Mouse (Mus musculus): ENCODE data around the gene Zfp292. TPM values are rescaled to one million over a fixed set of nuclear protein-coding genes. Genes with fewer than 3 reads are reported as not detected.
A peak's percentile ranks its signal among the peaks of the same experiment; 100 is the strongest.

The Zfp292 gene
- polyA plus RNA-seq, 1 experiment from 2014 or later: 8.0 TPM

DNA sequence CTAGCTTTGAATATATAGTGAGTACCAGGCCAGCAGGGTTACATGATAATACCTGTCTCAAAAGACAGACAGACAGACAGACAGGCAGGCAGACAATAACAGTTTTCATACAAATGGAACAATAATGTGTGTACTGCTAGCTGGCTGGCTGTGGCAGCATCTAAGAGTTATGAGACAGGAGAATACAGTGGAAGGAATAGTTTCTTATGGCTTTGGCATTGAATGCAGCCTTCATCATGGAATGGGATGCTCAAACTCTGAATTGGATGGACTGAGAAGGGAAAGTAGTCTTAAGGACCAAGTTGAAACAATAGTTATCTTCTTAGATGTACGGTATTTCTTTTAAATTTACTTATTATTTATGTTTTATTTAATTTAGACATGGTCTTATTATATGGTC is 16.6 kb upstream of the Zfp292 start:
- Histone ChIP-seq H3K4me2 (replicated peaks; ENCODE audit: low read depth) (no peak overlapping the region), H3K9ac (ENCODE audit: low read depth, low read length) (no peak overlapping the region), H3K27me3 (replicated peaks; ENCODE audit: control insufficient read depth, insufficient read depth, low read length) (no peaks in the 10 kb centered on the region), H3K9me3 (ENCODE audit: control insufficient read depth) (no peaks in the 10 kb centered on the region), H3K4me3 (ENCODE audit: low read depth, low read length) (no peak overlapping the region), H3K4me1 (replicated peaks; ENCODE audit: control insufficient read depth, insufficient read depth, low read length) (no peaks in the 10 kb centered on the region), H3K27ac (ENCODE audit: low read depth, low read length) (no peak overlapping the region), H3K36me3 (ENCODE audit: control insufficient read depth, insufficient read depth) (no peaks in the 10 kb centered on the region)
- ATAC-seq: no peak
- WGBS: 95% methylated on average over 1 of the region's 1 CpGs
- no peak for TF ChIP-seq CTCF (IDR thresholded peaks at IDR 0.05; ENCODE audit: low read depth)

DNA sequence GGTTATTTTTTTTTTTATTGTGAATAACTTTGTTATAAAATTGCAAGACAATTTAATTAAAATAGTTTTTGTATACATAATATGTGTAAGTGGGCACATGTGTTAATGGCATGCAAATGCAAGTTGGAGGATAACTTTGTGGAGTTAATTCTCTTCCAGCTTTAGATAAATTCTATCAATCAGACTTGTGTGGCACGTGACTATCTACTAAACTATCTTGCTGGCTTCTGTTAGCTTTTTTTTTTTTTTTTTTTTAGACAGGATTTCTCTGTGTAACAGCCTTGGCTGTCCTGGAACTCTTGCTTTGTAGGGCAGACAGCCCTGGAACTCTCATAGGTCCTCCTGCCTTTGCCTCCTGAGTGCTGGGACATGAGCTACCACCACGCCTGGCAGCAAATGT is 15.7 kb upstream of the Zfp292 start:
- no peak overlapping the region for H3K4me3 ChIP-seq (ENCODE audit: low read depth, low read length)
- ATAC-seq: no peak
- no peak overlapping the region for H3K27ac ChIP-seq (ENCODE audit: low read depth, low read length)
- H3K9ac ChIP-seq (ENCODE audit: low read depth, low read length): no peak overlapping the region
- 55% methylated on average over 2 of the region's 2 CpGs for WGBS
- H3K36me3 ChIP-seq (ENCODE audit: control insufficient read depth, insufficient read depth): no peaks in the 10 kb centered on the region
- H3K27me3 ChIP-seq (replicated peaks; ENCODE audit: control insufficient read depth, insufficient read depth, low read length): no peaks in the 10 kb centered on the region
- TF ChIP-seq CTCF (IDR thresholded peaks at IDR 0.05; ENCODE audit: low read depth): no peak
- no peak overlapping the region for H3K4me2 ChIP-seq (replicated peaks; ENCODE audit: low read depth)
- no peaks in the 10 kb centered on the region for H3K9me3 ChIP-seq (ENCODE audit: control insufficient read depth)
- no peaks in the 10 kb centered on the region for H3K4me1 ChIP-seq (replicated peaks; ENCODE audit: control insufficient read depth, insufficient read depth, low read length)

DNA sequence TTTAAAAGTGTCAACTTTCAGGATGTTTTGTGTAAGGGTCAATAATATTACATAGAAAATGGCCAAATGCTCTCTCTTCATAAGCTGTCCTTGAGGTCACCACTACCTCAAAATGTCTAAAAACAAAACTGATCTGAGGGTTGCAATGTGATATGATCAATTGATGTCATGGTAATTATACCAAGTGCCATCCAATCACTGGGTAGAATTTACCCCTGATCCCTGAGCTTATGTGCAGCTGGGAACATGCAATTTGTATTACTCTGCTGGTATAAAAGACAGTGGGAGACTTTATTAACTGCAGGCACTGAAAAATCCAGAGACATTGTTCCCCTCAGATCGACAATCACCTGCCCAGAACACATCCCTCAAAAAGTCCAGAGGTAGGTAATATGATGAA is 10.7 kb upstream of the Zfp292 start, which contains the start of gene Cga:
TSS of gene Cga (plus strand) at position 301 of the 400 bp plus-strand sequence.
- Histone ChIP-seq H3K9ac (ENCODE audit: low read depth, low read length) (no peak within 1 kb of the TSS), H3K4me2 (replicated peaks; ENCODE audit: low read depth) (no peak within 1 kb of the TSS), H3K27me3 (replicated peaks; ENCODE audit: control insufficient read depth, insufficient read depth, low read length) (no peaks in the 10 kb centered on the region), H3K9me3 (ENCODE audit: control insufficient read depth) (no peaks in the 10 kb centered on the region), H3K36me3 (ENCODE audit: control insufficient read depth, insufficient read depth) (no peaks in the 10 kb centered on the region), H3K4me3 (ENCODE audit: low read depth, low read length) (no peak within 1 kb of the TSS), H3K4me1 (replicated peaks; ENCODE audit: control insufficient read depth, insufficient read depth, low read length) (no peaks in the 10 kb centered on the region), H3K27ac (ENCODE audit: low read depth, low read length) (no peak within 1 kb of the TSS)
- no peak for ATAC-seq
- WGBS: 86% methylated on average over 1 of the region's 1 CpGs
- TF ChIP-seq CTCF (IDR thresholded peaks at IDR 0.05; ENCODE audit: low read depth): no peak

DNA sequence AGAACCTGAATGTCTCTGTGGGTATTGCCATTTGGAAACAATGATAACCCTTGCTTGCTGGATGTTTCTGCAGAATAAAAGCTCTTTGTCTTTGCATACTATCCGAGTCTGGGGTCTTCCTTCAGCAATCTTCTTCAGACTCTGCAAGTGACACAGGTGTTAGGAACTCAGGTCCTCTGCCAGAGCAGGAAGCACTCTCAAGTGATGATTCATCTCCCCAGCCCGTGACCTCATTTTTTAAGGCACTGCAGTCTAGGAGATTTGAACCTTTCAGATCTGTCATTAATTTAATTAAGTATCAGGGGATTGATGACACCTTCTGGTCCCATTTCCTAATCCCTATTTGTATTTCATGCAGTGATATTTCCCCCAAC is 7.0 kb upstream of the Zfp292 start:
- Histone ChIP-seq H3K27me3 (replicated peaks; ENCODE audit: control insufficient read depth, insufficient read depth, low read length) (no peaks in the 10 kb centered on the region), H3K4me1 (replicated peaks; ENCODE audit: control insufficient read depth, insufficient read depth, low read length) (peaks cover 6% of the 10 kb centered on the region; the same call in 1 of the 2 replicates)
- TF ChIP-seq CTCF (IDR thresholded peaks at IDR 0.05; ENCODE audit: low read depth): no peak

DNA sequence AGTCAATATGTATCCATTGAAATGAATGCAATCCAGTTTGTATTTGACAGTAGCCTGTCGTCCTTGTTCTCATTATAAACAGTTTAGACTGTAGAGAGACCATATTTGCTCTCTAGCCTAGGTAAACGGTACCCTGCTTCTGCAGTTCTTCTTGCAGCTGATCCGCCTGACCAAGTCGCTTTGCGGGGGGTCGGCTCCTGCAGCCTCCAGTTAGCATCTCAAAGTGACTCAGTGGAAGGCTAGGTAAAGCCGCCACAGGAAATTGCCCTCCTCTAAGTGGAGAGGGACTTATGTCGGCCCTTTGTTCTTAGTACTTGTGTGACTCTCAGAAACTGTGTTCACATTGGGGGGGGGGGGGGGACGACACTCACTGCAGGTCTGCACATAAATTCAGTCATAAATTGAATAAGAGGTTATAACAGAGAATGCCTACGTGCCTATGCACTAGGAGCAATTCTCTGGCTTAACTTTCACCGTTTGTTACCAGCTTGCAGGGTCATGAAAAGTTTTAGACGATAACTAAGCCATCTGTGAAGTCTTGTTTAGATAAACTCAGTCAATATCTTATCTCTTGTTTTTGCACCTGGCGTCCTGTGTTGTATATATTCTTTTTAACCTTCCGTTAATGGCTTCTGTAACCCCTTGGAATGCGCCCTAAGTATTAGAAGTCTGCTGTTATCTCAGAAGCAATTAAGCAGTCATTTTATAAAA is 6.5 kb upstream of the Zfp292 start:
- peak overlapping the region; percentile 32 for H3K4me2 ChIP-seq (replicated peaks; ENCODE audit: low read depth)
- H3K27me3 ChIP-seq (replicated peaks; ENCODE audit: control insufficient read depth, insufficient read depth, low read length): no peaks in the 10 kb centered on the region
- H3K4me1 ChIP-seq (replicated peaks; ENCODE audit: control insufficient read depth, insufficient read depth, low read length): peaks cover 6% of the 10 kb centered on the region; the same call in 1 of the 2 replicates
- no peak overlapping the region; the same call in 1 of the 2 replicates for H3K27ac ChIP-seq (ENCODE audit: low read depth, low read length)
- H3K36me3 ChIP-seq (ENCODE audit: control insufficient read depth, insufficient read depth): no peaks in the 10 kb centered on the region
- 10% methylated on average over 15 of the region's 15 CpGs for WGBS
- no peaks in the 10 kb centered on the region for H3K9me3 ChIP-seq (ENCODE audit: control insufficient read depth)
- ATAC-seq: peak; percentile 66
- H3K9ac ChIP-seq (ENCODE audit: low read depth, low read length): no peak overlapping the region
- no peak for TF ChIP-seq CTCF (IDR thresholded peaks at IDR 0.05; ENCODE audit: low read depth)
- H3K4me3 ChIP-seq (ENCODE audit: low read depth, low read length): no peak overlapping the region

More for the DNA sequence above, 7.0 kb upstream of the Zfp292 start:
- H3K4me2 ChIP-seq (replicated peaks; ENCODE audit: low read depth): peak overlapping the region; percentile 32; the same call in 1 of the 2 replicates
- no peak overlapping the region for H3K27ac ChIP-seq (ENCODE audit: low read depth, low read length)
- no peak overlapping the region for H3K9ac ChIP-seq (ENCODE audit: low read depth, low read length)
- no peak overlapping the region for H3K4me3 ChIP-seq (ENCODE audit: low read depth, low read length)
- 16% methylated on average over 2 of the region's 2 CpGs for WGBS
- no peaks in the 10 kb centered on the region for H3K36me3 ChIP-seq (ENCODE audit: control insufficient read depth, insufficient read depth)
- peak; percentile 28 for ATAC-seq
- no peaks in the 10 kb centered on the region for H3K9me3 ChIP-seq (ENCODE audit: control insufficient read depth)

DNA sequence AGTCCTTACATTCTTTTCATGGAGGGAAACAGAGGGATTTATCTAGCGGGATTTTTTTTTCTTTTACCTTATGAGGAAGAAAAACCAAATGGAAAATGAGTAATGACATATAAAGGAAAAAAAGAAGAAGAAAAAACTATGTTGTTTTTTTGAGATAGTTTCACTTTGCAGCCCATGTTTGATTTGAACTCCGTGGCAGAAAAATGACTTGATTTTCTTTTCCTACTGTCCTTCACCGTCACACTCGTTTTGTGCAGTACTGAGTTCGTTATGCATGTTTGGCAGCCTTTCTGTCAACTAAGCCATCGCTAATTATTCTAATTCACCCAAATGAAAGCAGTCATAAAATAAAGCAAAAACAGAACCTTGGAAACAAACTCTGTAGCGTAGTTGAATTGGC is 4.5 kb upstream of the Zfp292 start:
- Histone ChIP-seq H3K9me3 (ENCODE audit: control insufficient read depth) (no peaks in the 10 kb centered on the region), H3K27me3 (replicated peaks; ENCODE audit: control insufficient read depth, insufficient read depth, low read length) (no peaks in the 10 kb centered on the region), H3K9ac (ENCODE audit: low read depth, low read length) (peak overlapping the region; percentile 91), H3K36me3 (ENCODE audit: control insufficient read depth, insufficient read depth) (no peaks in the 10 kb centered on the region), H3K4me3 (ENCODE audit: low read depth, low read length) (peak overlapping the region; percentile 82), H3K4me2 (replicated peaks; ENCODE audit: low read depth) (peak overlapping the region; percentile 86), H3K27ac (ENCODE audit: low read depth, low read length) (peak overlapping the region; percentile 98; the same call in 1 of the 2 replicates), H3K4me1 (replicated peaks; ENCODE audit: control insufficient read depth, insufficient read depth, low read length) (peaks cover 6% of the 10 kb centered on the region; the same call in 1 of the 2 replicates)
- ATAC-seq: no peak
- TF ChIP-seq CTCF (IDR thresholded peaks at IDR 0.05; ENCODE audit: low read depth): no peak
- 18% methylated on average over 7 of the region's 7 CpGs for WGBS
